8 mouse cellular contexts compared by ENCODE assay signal in the genomic region with DNA sequence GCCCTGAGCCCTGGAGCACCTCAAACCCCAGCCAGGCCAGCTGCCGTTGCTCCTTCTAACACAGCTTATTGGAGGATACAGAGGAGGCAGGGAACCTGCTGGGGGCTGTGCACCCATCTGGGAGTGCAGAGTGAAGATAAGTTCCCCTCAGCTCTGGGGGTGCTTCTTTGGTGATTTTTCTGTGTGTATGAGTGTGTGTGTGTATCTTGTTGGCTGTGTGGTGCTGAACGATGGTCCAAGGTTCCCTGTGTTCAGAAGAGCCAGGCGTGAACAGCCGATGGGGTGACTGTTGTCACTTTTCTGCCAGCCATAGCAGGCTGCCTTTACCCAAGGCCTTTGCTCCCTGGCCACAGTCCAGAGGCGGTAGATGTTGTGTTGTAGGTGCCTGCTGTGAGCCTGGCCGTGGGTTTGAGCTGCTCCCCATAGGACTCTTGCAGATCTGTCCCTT. TPM values are rescaled to one million over a fixed set of nuclear protein-coding genes. Genes with fewer than 3 reads are reported as not detected.
DNase-seq lines count a peak whose midpoint lies in the region; ATAC-seq and TF ChIP-seq lines count a peak whose summit lies in the region.

No protein-coding gene starts in this region.

- H3K4me3 ChIP-seq in heart, embryonic 12.5 days = no peak overlapping the region
- H3K4me3 ChIP-seq in bone marrow, adult 2 months (replicated peaks; ENCODE audit: control insufficient read depth, low read depth, low read length) = no peak overlapping the region
- H3K4me3 ChIP-seq in hindbrain, postnatal 0 days (ENCODE audit: low read length) = no peak overlapping the region

- H3K27me3 ChIP-seq in heart, embryonic 12.5 days (replicated peaks) = no peaks in the 10 kb centered on the region
- no peaks in the 10 kb centered on the region for H3K27me3 ChIP-seq in hindbrain, postnatal 0 days (ENCODE audit: insufficient read depth, low read length)

- TF ChIP-seq CTCF in bone marrow, adult 2 months (IDR thresholded peaks at IDR 0.05; ENCODE audit: control insufficient read depth, insufficient read depth, low read length) = no peak
- TF ChIP-seq CTCF in hindbrain, postnatal 0 days (IDR thresholded peaks at IDR 0.05; ENCODE audit: low read depth) = no peak

- no peak overlapping the region for H3K27ac ChIP-seq in heart, embryonic 12.5 days (ENCODE audit: poor library complexity, severe bottlenecking)
- peak overlapping the region; percentile 31 for H3K27ac ChIP-seq in bone marrow, adult 2 months (ENCODE audit: control insufficient read depth, insufficient read depth, low read depth, low read length, poor library complexity)
- H3K27ac ChIP-seq in hindbrain, postnatal 0 days = peak overlapping the region; percentile 37; the same call in 1 of the 2 replicates

- H3K9me3 ChIP-seq in heart, embryonic 12.5 days (replicated peaks) = no peaks in the 10 kb centered on the region
- H3K9me3 ChIP-seq in hindbrain, postnatal 0 days (ENCODE audit: low read length) = no peaks in the 10 kb centered on the region

- peaks cover 66% of the 10 kb centered on the region for H3K36me3 ChIP-seq in heart, embryonic 12.5 days
- peaks cover 8% of the 10 kb centered on the region for H3K36me3 ChIP-seq in hindbrain, postnatal 0 days (ENCODE audit: insufficient read depth, low read length)

- no peak for TF ChIP-seq POLR2A in bone marrow, adult 2 months (IDR thresholded peaks at IDR 0.05; ENCODE audit: borderline replicate concordance, control insufficient read depth, low read depth, low read length)

- H3K4me2 ChIP-seq in heart, embryonic 12.5 days = no peak overlapping the region
- no peak overlapping the region for H3K4me2 ChIP-seq in hindbrain, postnatal 0 days (ENCODE audit: low read depth, low read length)

- no peak for ATAC-seq in heart, embryonic 12.5 days (ENCODE audit: insufficient number of reproducible peaks, low FRiP score)
- no peak for ATAC-seq in hindbrain, postnatal 0 days
- peak; percentile 83 for ATAC-seq in megakaryocyte progenitor cell, adult 5-6 weeks (replicated peaks; ENCODE audit: poor library complexity)

- peak overlapping the region; percentile 46 for H3K9ac ChIP-seq in heart, embryonic 12.5 days
- H3K9ac ChIP-seq in hindbrain, postnatal 0 days (replicated peaks; ENCODE audit: low read length) = 0 out of 2 replicates have a peak overlapping the region, but pooled peaks have one; percentile 28

- intact Hi-C loops in left cerebral cortex, postnatal 25 days (cut with DNase I) = loop anchor here (2.0 kb wide), 1 partner anchor 18 kb away; no protein-coding TSS in a partner anchor

- H3K4me1 ChIP-seq in heart, embryonic 12.5 days (replicated peaks) = peaks cover 75% of the 10 kb centered on the region
- H3K4me1 ChIP-seq in bone marrow, adult 2 months (ENCODE audit: control insufficient read depth, insufficient read depth, low read length) = peaks cover 12% of the 10 kb centered on the region
- peaks cover 25% of the 10 kb centered on the region for H3K4me1 ChIP-seq in hindbrain, postnatal 0 days (ENCODE audit: insufficient read depth, low read length)

- no peak for DNase-seq in heart, adult 8-10 months (ENCODE audit: low spot score)
- DNase-seq in hindbrain, postnatal 0 days (ENCODE audit: low spot score) = no peak
- no peak for DNase-seq in left cerebral cortex, adult 9 months (ENCODE audit: low spot score in 2 of 2)
- DNase-seq in left cerebral cortex, postnatal 25 days (ENCODE audit: low spot score in 2 of 2) = no peak
- DNase-seq in frontal cortex, adult 2 months (ENCODE audit: extremely low spot score in 1 of 2, low spot score in 1 of 2) = no peak

- WGBS in heart, embryonic 12.5 days = 73% methylated on average over 6 of the region's 6 CpGs
- WGBS in bone marrow, adult 2 months = 39% methylated on average over 6 of the region's 6 CpGs
- 54% methylated on average over 6 of the region's 6 CpGs for WGBS in hindbrain, postnatal 0 days

RNA-seq across cellular contexts. Expression of a gene that starts 9.5 kb away (rescaled TPM):
- polyA plus RNA-seq in heart, embryonic 12.5 days (2016; fragmentation: Nextera tagmentation; extraction: Ambion mirVana) = 37.4 and 41.9 TPM in 2 replicates
- 10 to 100 TPM; 49.2 to 62.8 (median 56.5) TPM for total RNA-seq in heart, adult 8-10 months (2022)
- polyA plus RNA-seq in bone marrow, adult 2 months (2011; ENCODE audit: insufficient read depth, insufficient read length, low replicate concordance, missing spikeins) = 75.7 and 150 TPM in 2 replicates
- total RNA-seq in hindbrain, postnatal 0 days (2014; rRNA removed) = 79.1 and 104 TPM in 2 replicates
- 38.5 and 39.4 TPM in 2 replicates for polyA plus RNA-seq in hindbrain, postnatal 0 days (2015; fragmentation: Nextera tagmentation; extraction: Ambion mirVana)
- total RNA-seq in megakaryocyte progenitor cell, adult 5-6 weeks (2015) = 55.4 and 61.6 TPM in 2 replicates
- total RNA-seq in megakaryocyte progenitor cell, adult 5-6 weeks (2017) = 231 and 302 TPM in 2 replicates
- 10 to 100 TPM; 76.9 to 93.8 TPM for total RNA-seq in left cerebral cortex, postnatal 25 days (2021)
- polyA plus RNA-seq in frontal cortex, adult 2 months (2012; rRNA removed) = 76.6 and 86.3 TPM in 2 replicates

RNA-seq across cellular contexts. Expression of a gene that starts 9.9 kb away (rescaled TPM):
- polyA plus RNA-seq in heart, embryonic 12.5 days (2016; fragmentation: Nextera tagmentation; extraction: Ambion mirVana) = 55.5 and 58.9 TPM in 2 replicates
- total RNA-seq in heart, adult 8-10 months (2022) = 10 to 100 TPM; 10.3 to 17.1 (median 14.7) TPM
- polyA plus RNA-seq in bone marrow, adult 2 months (2011; ENCODE audit: insufficient read depth, insufficient read length, low replicate concordance, missing spikeins) = 1.7 and 5.8 TPM in 2 replicates
- total RNA-seq in hindbrain, postnatal 0 days (2014; rRNA removed) = 40.9 and 44.5 TPM in 2 replicates
- 32.4 and 35.9 TPM in 2 replicates for polyA plus RNA-seq in hindbrain, postnatal 0 days (2015; fragmentation: Nextera tagmentation; extraction: Ambion mirVana)
- 3.2 and 3.7 TPM in 2 replicates for total RNA-seq in megakaryocyte progenitor cell, adult 5-6 weeks (2015)
- total RNA-seq in megakaryocyte progenitor cell, adult 5-6 weeks (2017) = 2.5 and 7.4 TPM in 2 replicates
- 10 to 100 TPM; 27.6 to 30.7 TPM for total RNA-seq in left cerebral cortex, postnatal 25 days (2021)
- polyA plus RNA-seq in frontal cortex, adult 2 months (2012; rRNA removed) = 29.1 and 31.9 TPM in 2 replicates

RNA-seq across cellular contexts. Expression of a gene that starts 21.5 kb away (rescaled TPM):
- polyA plus RNA-seq in heart, embryonic 12.5 days (2016; fragmentation: Nextera tagmentation; extraction: Ambion mirVana) = 577 and 591 TPM in 2 replicates
- 100 to 1,000 TPM; 763 to 919 (median 846) TPM for total RNA-seq in heart, adult 8-10 months (2022)
- polyA plus RNA-seq in bone marrow, adult 2 months (2011; ENCODE audit: insufficient read depth, insufficient read length, low replicate concordance, missing spikeins) = 1,765 and 2,445 TPM in 2 replicates
- total RNA-seq in hindbrain, postnatal 0 days (2014; rRNA removed) = 1,031 and 1,483 TPM in 2 replicates
- 676 and 682 TPM in 2 replicates for polyA plus RNA-seq in hindbrain, postnatal 0 days (2015; fragmentation: Nextera tagmentation; extraction: Ambion mirVana)
- total RNA-seq in megakaryocyte progenitor cell, adult 5-6 weeks (2015) = 2,196 and 2,314 TPM in 2 replicates
- total RNA-seq in megakaryocyte progenitor cell, adult 5-6 weeks (2017) = 2,623 and 2,987 TPM in 2 replicates
- total RNA-seq in left cerebral cortex, postnatal 25 days (2021) = 100 to 1,000 TPM; 788 to 790 TPM
- polyA plus RNA-seq in frontal cortex, adult 2 months (2012; rRNA removed) = 2,217 and 2,507 TPM in 2 replicates

RNA-seq across cellular contexts. Expression of a gene that starts 21.8 kb away (rescaled TPM):
- 438 and 454 TPM in 2 replicates for polyA plus RNA-seq in heart, embryonic 12.5 days (2016; fragmentation: Nextera tagmentation; extraction: Ambion mirVana)
- 1,000 to 10,000 TPM in 3 of 4 experiments, 100 to 1,000 TPM in 1; 949 to 1,112 (median 1,023) TPM for total RNA-seq in heart, adult 8-10 months (2022)
- 72.4 and 80.0 TPM in 2 replicates for polyA plus RNA-seq in bone marrow, adult 2 months (2011; ENCODE audit: insufficient read depth, insufficient read length, low replicate concordance, missing spikeins)
- 246 and 291 TPM in 2 replicates for total RNA-seq in hindbrain, postnatal 0 days (2014; rRNA removed)
- polyA plus RNA-seq in hindbrain, postnatal 0 days (2015; fragmentation: Nextera tagmentation; extraction: Ambion mirVana) = 410 and 430 TPM in 2 replicates
- total RNA-seq in megakaryocyte progenitor cell, adult 5-6 weeks (2015) = 138 and 162 TPM in 2 replicates
- total RNA-seq in megakaryocyte progenitor cell, adult 5-6 weeks (2017) = 106 and 135 TPM in 2 replicates
- 100 to 1,000 TPM; 182 to 187 TPM for total RNA-seq in left cerebral cortex, postnatal 25 days (2021)
- 380 and 448 TPM in 2 replicates for polyA plus RNA-seq in frontal cortex, adult 2 months (2012; rRNA removed)

RNA-seq across cellular contexts. Expression of a gene that starts 25.0 kb away (rescaled TPM):
- 0.89 and 1.4 TPM in 2 replicates for polyA plus RNA-seq in heart, embryonic 12.5 days (2016; fragmentation: Nextera tagmentation; extraction: Ambion mirVana)
- total RNA-seq in heart, adult 8-10 months (2022) = 1 to 10 TPM; 2.2 to 3.1 (median 2.2) TPM
- 0.17 TPM in 1 of 2 replicates, not detected in the other for polyA plus RNA-seq in bone marrow, adult 2 months (2011; ENCODE audit: insufficient read depth, insufficient read length, low replicate concordance, missing spikeins)
- 358 and 374 TPM in 2 replicates for total RNA-seq in hindbrain, postnatal 0 days (2014; rRNA removed)
- polyA plus RNA-seq in hindbrain, postnatal 0 days (2015; fragmentation: Nextera tagmentation; extraction: Ambion mirVana) = 81.3 and 97.6 TPM in 2 replicates
- total RNA-seq in megakaryocyte progenitor cell, adult 5-6 weeks (2015) = not detected in 2 replicates
- 0.03 TPM in 1 of 2 replicates, not detected in the other for total RNA-seq in megakaryocyte progenitor cell, adult 5-6 weeks (2017)
- total RNA-seq in left cerebral cortex, postnatal 25 days (2021) = 100 to 1,000 TPM in 1 of 2 experiments, 10 to 100 TPM in 1; 93.4 to 103 TPM
- 46.2 and 52.2 TPM in 2 replicates for polyA plus RNA-seq in frontal cortex, adult 2 months (2012; rRNA removed)
